Mouse (Mus musculus): ENCODE measurements at regions not wholly inside any gene's neighbourhood (a gene's known extent, or its start where the extent isn't known, plus 50 kb on each side); places are given as distances from the start of the nearest gene placed in this dataset.

GRCm38 (mm10) chr14:54121340-54121739, 132.6 kb downstream of the Dad1 start:
- no peak for TF ChIP-seq GATA1 (IDR thresholded peaks at IDR 0.05; ENCODE audit: low read length)

- no peak for TF ChIP-seq GATA1 (IDR thresholded peaks at IDR 0.05; ENCODE audit: low read length)
These were observed 133.7 kb downstream of the Dad1 start for GRCm38 (mm10) chr14:54120194-54120593.

GRCm38 (mm10) chr14:54113216-54113615, 140.7 kb downstream of the Dad1 start:
- TF ChIP-seq GATA1 (IDR thresholded peaks at IDR 0.05; ENCODE audit: low read length) = no peak

- no peak for TF ChIP-seq GATA1 (IDR thresholded peaks at IDR 0.05; ENCODE audit: low read length)
These were observed 142.9 kb downstream of the Dad1 start for GRCm38 (mm10) chr14:54110971-54111370.

GRCm38 (mm10) chr14:54109129-54109528, 144.8 kb downstream of the Dad1 start:
- TF ChIP-seq GATA1 (IDR thresholded peaks at IDR 0.05; ENCODE audit: low read length) = no peak

- TF ChIP-seq GATA1 (IDR thresholded peaks at IDR 0.05; ENCODE audit: low read length) = no peak
These were observed 145.4 kb downstream of the Dad1 start for GRCm38 (mm10) chr14:54108311-54109074.

GRCm38 (mm10) chr14:54107204-54107796, 146.6 kb downstream of the Dad1 start:
- TF ChIP-seq GATA1 (IDR thresholded peaks at IDR 0.05; ENCODE audit: low read length) = no peak

GRCm38 (mm10) chr14:54104243-54104642, 149.7 kb downstream of the Dad1 start:
- TF ChIP-seq GATA1 (IDR thresholded peaks at IDR 0.05; ENCODE audit: low read length) = no peak

GRCm38 (mm10) chr14:54103541-54103940, 150.4 kb downstream of the Dad1 start:
- TF ChIP-seq GATA1 (IDR thresholded peaks at IDR 0.05; ENCODE audit: low read length) = no peak

- TF ChIP-seq GATA1 (IDR thresholded peaks at IDR 0.05; ENCODE audit: low read length) = no peak
These were observed 150.8 kb downstream of the Dad1 start for GRCm38 (mm10) chr14:54103115-54103514.

- TF ChIP-seq GATA1 (IDR thresholded peaks at IDR 0.05; ENCODE audit: low read length) = no peak
These were observed 152.1 kb downstream of the Dad1 start for GRCm38 (mm10) chr14:54101775-54102174.

- TF ChIP-seq GATA1 (IDR thresholded peaks at IDR 0.05; ENCODE audit: low read length) = no peak
These were observed 154.5 kb downstream of the Dad1 start for GRCm38 (mm10) chr14:54099360-54099759.

GRCm38 (mm10) chr14:54098122-54098775, 155.7 kb downstream of the Dad1 start:
- TF ChIP-seq GATA1 (IDR thresholded peaks at IDR 0.05; ENCODE audit: low read length) = no peak

- TF ChIP-seq GATA1 (IDR thresholded peaks at IDR 0.05; ENCODE audit: low read length) = no peak
These were observed 156.9 kb downstream of the Dad1 start for GRCm38 (mm10) chr14:54097026-54097425.

GRCm38 (mm10) chr14:54092444-54092843, 161.5 kb downstream of the Dad1 start:
- no peak for TF ChIP-seq GATA1 (IDR thresholded peaks at IDR 0.05; ENCODE audit: low read length)

- TF ChIP-seq GATA1 (IDR thresholded peaks at IDR 0.05; ENCODE audit: low read length) = no peak
These were observed 167.2 kb downstream of the Dad1 start for GRCm38 (mm10) chr14:54086660-54087059.

- TF ChIP-seq GATA1 (IDR thresholded peaks at IDR 0.05; ENCODE audit: low read length) = no peak
These were observed 179.2 kb downstream of the Dad1 start for GRCm38 (mm10) chr14:54074659-54075058.

Measured in G1E-ER4 (cell line).